Mouse (Mus musculus) myocyte (in vitro differentiated cells): Measurements from ENCODE around the gene Hikeshi. TPM values are rescaled to one million over a fixed set of nuclear protein-coding genes. Genes with fewer than 3 reads are reported as not detected.

Experiments used
- H3K27me3 ChIP-seq: one replicate; pipeline ENCODE4 v1.6.1; 2011; ENCODE audit not compliant: control insufficient read depth, insufficient read depth, insufficient read length
- H3K36me3 ChIP-seq: one replicate; pipeline ENCODE4 v1.6.1; 2011; ENCODE audit not compliant: control insufficient read depth, insufficient read depth
- H3K4me2 ChIP-seq: one replicate; pipeline ENCODE4 v1.6.1; 2011; ENCODE audit warnings: low read depth, control low read depth
- H3K4me3 ChIP-seq: one replicate; pipeline ENCODE4 v1.5.1; 2011; ENCODE audit warnings: mild to moderate bottlenecking, control low read depth, moderate library complexity
- H3K79me2 ChIP-seq: one replicate; pipeline ENCODE4 v1.6.1; 2011; ENCODE audit not compliant: control insufficient read depth, insufficient read depth
- H3ac ChIP-seq: one replicate; pipeline ENCODE4 v1.6.1; 2011; ENCODE audit not compliant: control insufficient read depth, insufficient read length
- CEBPB ChIP-seq: IDR thresholded peaks from 2 replicates; pipeline ENCODE4 v1.6.1; 2011; ENCODE audit warnings: mild to moderate bottlenecking, moderate library complexity; ENCODE audit not compliant: poor library complexity, insufficient read depth, severe bottlenecking
- E2F4 ChIP-seq: IDR thresholded peaks from one replicate; pipeline ENCODE4 v1.6.1; 2011; ENCODE audit warnings: mild to moderate bottlenecking, control low read depth, moderate library complexity; ENCODE audit not compliant: insufficient read depth
- MAX ChIP-seq: IDR thresholded peaks from one replicate; pipeline ENCODE4 v1.6.1; 2011; ENCODE audit warnings: low read depth, mild to moderate bottlenecking, control low read depth
- MYOD1 ChIP-seq, 3 experiments: IDR thresholded peaks; one replicate each; pipeline ENCODE4 v1.6.1; 2011; ENCODE audit warnings: control low read depth in 2 of 3, low read depth in 2 of 3, mild to moderate bottlenecking in 2 of 3, moderate library complexity in 1 of 3; ENCODE audit not compliant: insufficient read length in 2 of 3, control insufficient read depth in 1 of 3
- MYOG ChIP-seq, 3 experiments: IDR thresholded peaks; one replicate each; pipeline ENCODE4 v1.6.1; 2011; ENCODE audit warnings: control low read depth in 2 of 3, low read depth in 2 of 3, mild to moderate bottlenecking in 2 of 3; ENCODE audit not compliant: insufficient read length in 2 of 3, control insufficient read depth in 1 of 3, insufficient read depth in 1 of 3
- POLR2A ChIP-seq: IDR thresholded peaks from one replicate; pipeline ENCODE4 v1.6.1; 2011; ENCODE audit warnings: low read depth, mild to moderate bottlenecking, control low read depth, moderate library complexity; ENCODE audit not compliant: insufficient read length
- POLR2AphosphoS2 ChIP-seq: IDR thresholded peaks from one replicate; pipeline ENCODE4 v1.6.1; 2011; ENCODE audit warnings: low read depth, control low read depth; ENCODE audit not compliant: insufficient read length
- REST ChIP-seq: IDR thresholded peaks from one replicate; pipeline ENCODE4 v1.6.1; 2011; ENCODE audit warnings: mild to moderate bottlenecking, control low read depth, moderate library complexity; ENCODE audit not compliant: insufficient read depth, insufficient read length
- SRF ChIP-seq: IDR thresholded peaks from one replicate; pipeline ENCODE4 v1.6.1; 2011; ENCODE audit warnings: low read depth; ENCODE audit not compliant: control insufficient read depth, insufficient read length
- TCF12 ChIP-seq: IDR thresholded peaks from one replicate; pipeline ENCODE4 v1.6.1; 2011; ENCODE audit warnings: mild to moderate bottlenecking, control low read depth; ENCODE audit not compliant: poor library complexity, insufficient read depth, severe bottlenecking
- TCF3 ChIP-seq: IDR thresholded peaks from one replicate; pipeline ENCODE4 v1.6.1; 2011; ENCODE audit warnings: low read depth, control low read depth; ENCODE audit not compliant: insufficient read length
- USF1 ChIP-seq: IDR thresholded peaks from one replicate; pipeline ENCODE4 v1.6.1; 2011; ENCODE audit warnings: low read depth, mild to moderate bottlenecking, control low read depth, moderate library complexity
- polyA plus RNA-seq: library from polyadenylated mRNA; unstranded; fragments of >200 nt; fragmentation: generic; extraction: Trizol; gene quantifications from one replicate; pipeline ENCODE4 v1.2.1, GENCODE M21; 2012; ENCODE audit warnings: missing spikeins

Hikeshi gene
- polyA plus RNA-seq, 1 experiment: 59.5 TPM

DNA sequence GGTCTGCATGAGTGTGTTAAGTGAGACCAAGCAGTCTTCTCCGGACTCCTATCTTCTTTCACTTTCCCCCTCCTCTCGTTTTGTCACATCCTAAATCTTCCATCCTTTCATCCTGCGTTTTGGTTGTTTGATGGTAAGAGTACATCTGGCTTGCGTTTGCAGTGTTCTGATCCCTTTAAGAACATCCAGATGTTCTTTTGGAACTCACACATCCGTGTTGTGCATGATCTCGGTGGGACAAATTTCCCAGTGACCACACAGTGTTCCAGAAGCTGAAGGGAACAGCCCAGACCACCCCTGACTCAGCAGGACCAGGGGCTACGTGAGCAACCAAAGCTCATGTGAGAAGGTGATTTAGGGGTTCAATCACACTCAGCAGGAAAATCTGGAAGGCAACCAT, 32.6 kb downstream of the Hikeshi start:
- TF ChIP-seq MYOD1 (IDR thresholded peaks at IDR 0.05; ENCODE audit: control insufficient read depth in 1 of 3, insufficient read length in 2 of 3, low read depth in 2 of 3) (no peak), SRF (no peak), MYOG (IDR thresholded peaks at IDR 0.05; ENCODE audit: control insufficient read depth in 1 of 3, insufficient read depth in 1 of 3, insufficient read length in 2 of 3, low read depth in 2 of 3) (no peak), TCF12 (no peak), USF1 (no peak), POLR2AphosphoS2 (no peak), TCF3 (no peak), REST (no peak), CEBPB (no peak)
- Histone ChIP-seq H3ac (no peak overlapping the region), H3K79me2 (no peaks in the 10 kb centered on the region), H3K4me3 (no peak overlapping the region), H3K4me2 (no peak overlapping the region), H3K36me3 (no peaks in the 10 kb centered on the region), H3K27me3 (no peaks in the 10 kb centered on the region)

DNA sequence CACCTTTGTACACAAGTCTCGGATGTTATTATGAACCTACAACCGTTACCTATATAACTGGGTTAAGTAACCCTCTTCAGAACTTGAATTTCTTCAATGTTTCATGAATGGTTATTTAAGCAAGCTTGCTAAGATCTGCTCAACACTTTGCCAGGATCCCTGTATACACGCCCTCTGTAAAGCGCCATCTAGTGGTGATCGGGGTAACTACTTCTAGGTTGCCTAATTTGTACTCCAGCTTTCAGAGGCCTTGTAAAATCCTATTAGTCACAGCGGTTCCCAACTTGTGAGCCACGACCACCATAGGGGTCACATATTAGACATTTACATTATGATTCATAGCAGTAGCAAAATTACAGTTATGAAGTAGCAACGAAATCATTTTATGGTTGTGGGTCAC, 33.1 kb downstream of the Hikeshi start:
- Histone ChIP-seq H3K27me3 (no peaks in the 10 kb centered on the region), H3K4me2 (no peak overlapping the region)
- TF ChIP-seq MYOG (IDR thresholded peaks at IDR 0.05; ENCODE audit: control insufficient read depth in 1 of 3, insufficient read depth in 1 of 3, insufficient read length in 2 of 3, low read depth in 2 of 3) (no peak), MYOD1 (IDR thresholded peaks at IDR 0.05; ENCODE audit: control insufficient read depth in 1 of 3, insufficient read length in 2 of 3, low read depth in 2 of 3) (no peak), REST (no peak), POLR2A (no peak), TCF12 (no peak), SRF (no peak), E2F4 (no peak), MAX (no peak), POLR2AphosphoS2 (no peak), USF1 (no peak), TCF3 (no peak), CEBPB (no peak)

DNA sequence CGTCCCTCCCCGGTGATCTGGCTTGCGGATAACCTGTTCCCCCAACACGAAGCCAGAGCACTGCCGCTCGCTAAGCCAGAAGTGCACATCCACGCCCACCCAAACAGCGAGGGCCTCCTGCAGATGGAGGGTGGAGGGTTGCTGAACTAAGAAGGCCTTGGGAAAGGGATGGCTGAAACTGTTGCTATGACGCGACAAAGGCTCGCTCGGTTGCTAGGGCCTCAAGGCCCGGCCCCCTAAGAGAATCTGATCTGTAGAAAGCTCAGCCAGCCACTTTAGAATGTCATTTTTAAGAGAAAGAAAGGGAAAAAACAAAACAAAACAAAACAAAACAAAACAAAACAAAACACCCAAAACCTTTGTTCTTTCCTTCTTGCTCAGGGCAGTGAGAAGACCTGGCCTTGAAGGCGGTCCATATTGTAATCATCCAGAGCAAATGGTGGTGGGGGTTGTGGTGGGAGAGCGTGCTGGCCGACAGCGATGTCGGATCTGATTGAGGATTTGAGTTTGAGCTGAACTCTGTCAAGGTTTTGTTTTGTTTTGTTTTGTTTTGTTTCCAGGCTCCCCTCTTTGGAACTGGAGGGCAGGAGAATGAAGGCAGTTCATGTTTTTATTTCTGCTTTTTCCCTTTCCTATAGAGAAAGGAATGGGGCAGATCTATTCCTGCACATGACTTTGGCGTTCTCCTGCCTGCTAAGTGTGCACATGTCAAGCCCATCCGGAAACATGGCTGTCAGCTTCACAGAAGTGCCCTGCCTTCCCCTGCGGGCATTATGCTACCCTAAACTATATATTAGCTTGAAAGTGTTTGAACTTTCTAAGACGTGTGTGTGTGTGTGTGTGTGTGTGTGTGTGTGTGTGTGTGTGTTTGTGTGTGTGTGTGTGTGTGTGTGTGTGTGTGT, 37.3 kb downstream of the Hikeshi start, which contains the start of gene Ccdc81:
Gene Ccdc81, minus strand, starts transcription at position 188 of the 902 bp plus-strand sequence.
- no peaks in the 10 kb centered on the region for H3K36me3 ChIP-seq
- no peaks in the 10 kb centered on the region for H3K27me3 ChIP-seq
- TF ChIP-seq SRF (no peak), TCF12 (no peak), MYOD1 (IDR thresholded peaks at IDR 0.05; ENCODE audit: control insufficient read depth in 1 of 3, insufficient read length in 2 of 3, low read depth in 2 of 3) (no peak), MYOG (IDR thresholded peaks at IDR 0.05; ENCODE audit: control insufficient read depth in 1 of 3, insufficient read depth in 1 of 3, insufficient read length in 2 of 3, low read depth in 2 of 3) (no peak), USF1 (no peak), TCF3 (no peak), REST (no peak), POLR2AphosphoS2 (no peak), CEBPB (no peak), MAX (no peak)
- H3K4me3 ChIP-seq: no peak within 1 kb of the TSS
- no peak within 1 kb of the TSS for H3K4me2 ChIP-seq
- H3K79me2 ChIP-seq: no peaks in the 10 kb centered on the region
- H3ac ChIP-seq: no peak within 1 kb of the TSS

More for the DNA sequence above, 33.1 kb downstream of the Hikeshi start:
- Histone ChIP-seq H3K4me3 (no peak overlapping the region), H3K36me3 (no peaks in the 10 kb centered on the region), H3K79me2 (no peaks in the 10 kb centered on the region), H3ac (no peak overlapping the region)

DNA sequence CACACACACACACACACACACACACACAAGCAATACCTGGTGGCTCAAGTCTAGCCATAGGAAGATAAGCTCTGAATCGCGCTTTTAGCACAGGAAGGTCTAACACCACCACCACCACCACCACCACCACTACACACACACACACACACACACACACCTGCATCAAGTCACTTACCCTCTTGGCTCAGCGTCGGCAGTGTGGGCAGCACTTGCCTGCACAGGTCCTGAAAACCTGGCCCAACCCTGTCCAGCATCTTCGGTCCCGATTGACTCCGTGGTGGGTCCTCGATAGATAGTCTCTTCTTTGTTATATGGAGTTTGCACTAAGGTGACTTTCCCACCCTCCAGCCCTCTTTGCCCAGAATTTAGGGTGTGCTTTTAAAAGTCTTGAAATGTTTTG, 38.0 kb downstream of the Hikeshi start:
- no peaks in the 10 kb centered on the region for H3K79me2 ChIP-seq
- no peaks in the 10 kb centered on the region for H3K36me3 ChIP-seq
- no peak overlapping the region for H3K4me3 ChIP-seq
- H3ac ChIP-seq: no peak overlapping the region
- no peaks in the 10 kb centered on the region for H3K27me3 ChIP-seq
- TF ChIP-seq SRF: no peak
- no peak for TF ChIP-seq POLR2AphosphoS2
- no peak for TF ChIP-seq USF1
- H3K4me2 ChIP-seq: no peak overlapping the region

DNA sequence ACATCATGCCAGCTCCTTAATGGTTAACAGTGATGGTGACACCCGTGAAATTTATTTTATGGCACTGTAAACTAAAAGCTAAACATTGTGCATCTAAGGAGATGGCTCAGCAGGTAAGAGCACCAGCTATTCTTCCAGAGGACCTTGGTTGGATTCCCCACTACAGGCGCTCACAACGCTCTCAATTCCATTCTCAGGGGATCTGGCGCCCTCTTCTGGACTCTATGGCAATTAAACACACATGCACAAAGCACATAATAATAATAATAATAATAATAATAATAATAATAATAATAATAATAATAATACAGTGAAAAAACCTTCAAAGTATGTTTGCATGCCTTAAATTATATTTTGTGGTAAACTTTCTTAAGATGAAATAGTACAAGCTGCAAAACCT, 49.1 kb downstream of the Hikeshi start:
- TF ChIP-seq E2F4: no peak
- TF ChIP-seq MYOG (IDR thresholded peaks at IDR 0.05; ENCODE audit: control insufficient read depth in 1 of 3, insufficient read depth in 1 of 3, insufficient read length in 2 of 3, low read depth in 2 of 3): no peak
- no peak for TF ChIP-seq USF1
- no peak for TF ChIP-seq POLR2A
- no peak for TF ChIP-seq MAX
- no peak for TF ChIP-seq SRF
- TF ChIP-seq REST: no peak
- no peak for TF ChIP-seq TCF12
- no peak for TF ChIP-seq TCF3
- TF ChIP-seq MYOD1 (IDR thresholded peaks at IDR 0.05; ENCODE audit: control insufficient read depth in 1 of 3, insufficient read length in 2 of 3, low read depth in 2 of 3): no peak
- no peak for TF ChIP-seq CEBPB
- no peak for TF ChIP-seq POLR2AphosphoS2
- Histone ChIP-seq H3K79me2 (no peaks in the 10 kb centered on the region), H3K36me3 (no peaks in the 10 kb centered on the region), H3K4me2 (no peak overlapping the region), H3K4me3 (no peak overlapping the region), H3ac (no peak overlapping the region), H3K27me3 (no peaks in the 10 kb centered on the region)
